Mouse (Mus musculus) ES-Bruce4 (cell line): ENCODE results near the gene Mpst.

Experiments
- CTCF ChIP-seq: IDR thresholded peaks from one replicate; pipeline ENCODE4 v1.8.1; 2011; ENCODE audit warnings: low read depth, low read length
- POLR2A ChIP-seq: IDR thresholded peaks from one replicate; pipeline ENCODE4 v1.8.1; 2011; ENCODE audit warnings: low read length; ENCODE audit not compliant: insufficient read depth

DNA sequence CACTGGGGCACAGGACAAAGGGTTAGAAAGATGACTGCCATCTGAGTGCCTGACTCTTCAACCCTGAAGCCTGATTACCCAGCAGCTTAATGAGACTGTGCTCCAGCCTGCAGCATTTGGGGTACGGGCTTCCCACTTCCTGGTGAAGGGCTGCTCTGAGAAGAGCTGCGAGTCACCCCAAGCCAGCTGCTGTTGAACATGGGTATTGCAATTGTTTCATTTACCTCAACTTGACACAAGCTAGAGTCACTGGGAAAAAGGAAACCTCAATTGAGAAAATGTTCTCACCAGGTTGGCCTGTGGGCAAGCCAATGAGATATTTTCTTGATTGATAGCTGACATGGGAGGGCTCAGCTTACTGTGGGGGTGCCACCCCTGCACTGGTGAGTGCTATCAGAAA lies 56.8 kb downstream of the Mpst start:
- no peak for TF ChIP-seq POLR2A
- no peak for TF ChIP-seq CTCF
